In the genomic region with DNA sequence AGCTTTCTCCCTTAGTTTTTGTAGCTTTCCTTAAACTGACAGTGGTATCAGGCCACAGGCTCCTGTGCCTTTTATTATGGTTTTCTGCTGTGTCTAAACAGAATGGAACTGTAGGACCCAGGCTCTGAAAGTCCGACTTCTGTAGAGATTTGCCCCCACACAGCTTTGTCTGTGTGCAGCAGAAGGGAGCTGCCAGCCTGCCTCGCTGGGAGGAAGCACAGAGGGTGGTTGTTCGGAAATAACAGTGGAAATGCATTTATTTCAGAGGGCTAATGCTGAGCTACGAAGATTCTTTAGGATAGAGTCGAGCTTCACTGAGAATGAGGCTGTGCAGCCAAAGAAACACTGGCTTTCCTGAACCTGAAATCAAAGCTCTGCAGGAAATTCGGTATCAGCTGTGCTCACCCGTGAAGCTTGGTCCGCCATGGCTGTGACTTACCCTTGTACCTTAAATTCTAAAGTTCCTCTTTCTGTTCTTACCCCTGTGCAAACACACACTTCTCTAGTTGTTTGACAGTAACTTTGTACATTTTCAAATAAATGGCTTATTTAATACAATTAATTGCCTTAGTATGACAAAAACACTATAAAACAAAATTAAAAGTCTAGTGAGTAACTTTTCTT, we compare ENCODE assay signal across 15 mouse cellular contexts. TPM values are rescaled to one million over a fixed set of nuclear protein-coding genes. Genes with fewer than 3 reads are reported as not detected.
DNase-seq lines count a peak whose midpoint lies in the region; ATAC-seq lines count a peak whose summit lies in the region.
"Had no signal": no experiment of that assay in that cellular context is flagged by ENCODE, and none has a peak within 500 bp of the region (broad histone marks: within the 10 kb centered on the region; RNA-seq: fewer than 3 reads in every experiment).

No protein-coding gene starts in this region.

- no peak overlapping the region for H3K4me3 ChIP-seq in forebrain, embryonic 14.5 days (ENCODE audit: low read depth, low read length)
- no peak overlapping the region for H3K4me3 ChIP-seq in forebrain, embryonic 11.5 days (ENCODE audit: low read depth, low read length)
- H3K4me3 ChIP-seq: heart, adult 2 months; liver, embryonic 13.5 days had no signal

- H3K4me2 ChIP-seq in forebrain, embryonic 14.5 days (ENCODE audit: low read length), result no peak overlapping the region
- no peak overlapping the region for H3K4me2 ChIP-seq in forebrain, embryonic 11.5 days (ENCODE audit: low read depth, low read length, severe bottlenecking)
- H3K4me2 ChIP-seq: liver, embryonic 13.5 days had no signal

- no peaks in the 10 kb centered on the region for H3K27me3 ChIP-seq in forebrain, embryonic 14.5 days (replicated peaks; ENCODE audit: control insufficient read depth, insufficient read depth, low read length)
- no peaks in the 10 kb centered on the region for H3K27me3 ChIP-seq in forebrain, embryonic 11.5 days (ENCODE audit: control insufficient read depth, insufficient read depth, low read length)
- H3K27me3 ChIP-seq: liver, embryonic 13.5 days had no signal

- no peaks in the 10 kb centered on the region for H3K9me3 ChIP-seq in forebrain, embryonic 14.5 days (replicated peaks; ENCODE audit: control insufficient read depth, low read length)
- H3K9me3 ChIP-seq in forebrain, embryonic 11.5 days (ENCODE audit: control insufficient read depth, low read length), result no peaks in the 10 kb centered on the region
- H3K9me3 ChIP-seq: liver, embryonic 13.5 days had no signal

- DNase-seq in forebrain, embryonic 14.5 days (ENCODE audit: low spot score), result peak; percentile 3
- no peak for DNase-seq in forebrain, embryonic 11.5 days (ENCODE audit: low spot score)
- DNase-seq in layer of hippocampus, postnatal 25 days (ENCODE audit: extremely low spot score in 1 of 2, low spot score in 1 of 2), result peak; percentile 19 to 22
- no peak for DNase-seq in layer of hippocampus, adult 11-12 months (ENCODE audit: low spot score)
- peak; percentile 77 for DNase-seq in A20 (ENCODE audit: low read depth, low spot score)
- DNase-seq in ovary, postnatal 36 days (ENCODE audit: low spot score), result no peak
- no peak for DNase-seq in urinary bladder, postnatal 25 days (ENCODE audit: low spot score)
- DNase-seq: forebrain, postnatal 0 days; heart, adult 2 months; heart, postnatal 10 days; liver, embryonic 13.5 days had no signal

- 0 out of 2 replicates have a peak, but pooled peaks cover 4% of the 10 kb centered on the region for H3K4me1 ChIP-seq in forebrain, embryonic 14.5 days (ENCODE audit: control insufficient read depth, insufficient read depth, low read length)
- no peaks in the 10 kb centered on the region for H3K4me1 ChIP-seq in forebrain, embryonic 11.5 days (replicated peaks; ENCODE audit: control insufficient read depth, insufficient read depth, low read length)

- H3K36me3 ChIP-seq in forebrain, embryonic 14.5 days (ENCODE audit: control insufficient read depth, insufficient read depth, low read length), result peaks cover 9% of the 10 kb centered on the region; the same call in 1 of the 2 replicates
- no peaks in the 10 kb centered on the region for H3K36me3 ChIP-seq in forebrain, embryonic 11.5 days (ENCODE audit: control insufficient read depth, insufficient read depth, low read length)

- no peak overlapping the region for H3K27ac ChIP-seq in forebrain, embryonic 14.5 days (ENCODE audit: low read depth, low read length)
- no peak overlapping the region for H3K27ac ChIP-seq in forebrain, embryonic 11.5 days (ENCODE audit: low read depth, low read length)
- H3K27ac ChIP-seq: heart, adult 2 months; kidney, postnatal 0 days; liver, embryonic 13.5 days had no signal

- no peak for ATAC-seq in forebrain, embryonic 14.5 days
- no peak for ATAC-seq in forebrain, embryonic 11.5 days (replicated peaks; ENCODE audit: low FRiP score)
- ATAC-seq in hematopoietic stem cell, adult 5-6 weeks (replicated peaks in 1 of 2; ENCODE audit: insufficient read depth in 1 of 2, low FRiP score in 2 of 2, low TSS enrichment in 1 of 2, low read depth in 1 of 2, poor library complexity in 2 of 2, severe bottlenecking in 2 of 2), result peak; percentile 49 to 78; a peak in 3 of 4 replicates
- ATAC-seq: activated CD4-positive, CD25-positive, alpha-beta regulatory T cell, adult 4 months; forebrain, postnatal 0 days; inflammation-experienced regulatory T-cells, adult 6 months had no signal

- H3K9ac ChIP-seq in forebrain, embryonic 14.5 days (ENCODE audit: low read length), result no peak overlapping the region
- H3K9ac ChIP-seq in forebrain, embryonic 11.5 days (ENCODE audit: low read length), result no peak overlapping the region
- H3K9ac ChIP-seq: forebrain, postnatal 0 days; liver, embryonic 13.5 days had no signal

- 62% methylated on average over 8 of the region's 8 CpGs for WGBS in forebrain, embryonic 14.5 days
- WGBS in forebrain, embryonic 11.5 days, result 74% methylated on average over 8 of the region's 8 CpGs

RNA-seq across cellular contexts. Expression of a gene that starts 8.9 kb away (rescaled TPM):
- polyA plus RNA-seq in forebrain, embryonic 14.5 days (2014; fragmentation: Nextera tagmentation; extraction: Ambion mirVana), result 39.4 and 44.3 TPM in 2 replicates
- 38.4 and 38.8 TPM in 2 replicates for polyA plus RNA-seq in forebrain, embryonic 11.5 days (2014; fragmentation: Nextera tagmentation; extraction: Ambion mirVana)
- 10 to 100 TPM; 42.2 to 45.5 TPM for total RNA-seq in layer of hippocampus, postnatal 25 days (2021)
- 55.9 and 70.5 TPM in 2 replicates for total RNA-seq in hematopoietic stem cell, adult 5-6 weeks (2017)

Comparison
In these comparisons a context has a peak if more than half of its experiments do, and no peak if none do; other contexts are left out.
1. DNase-seq: peak in forebrain, embryonic 14.5 days (single experiment), layer of hippocampus, postnatal 25 days (2 of 2) and A20 (single experiment); none in forebrain, embryonic 11.5 days (single experiment), layer of hippocampus, adult 11-12 months (single experiment), ovary, postnatal 36 days (single experiment) and urinary bladder, postnatal 25 days (single experiment).
2. ATAC-seq: peak in hematopoietic stem cell, adult 5-6 weeks (2 of 2); none in forebrain, embryonic 14.5 days (single experiment) and forebrain, embryonic 11.5 days (single experiment).